Mouse (Mus musculus): ENCODE results near the gene Igsf8. TPM values are rescaled to one million over a fixed set of nuclear protein-coding genes. Genes with fewer than 3 reads are reported as not detected.
A peak's percentile ranks its signal among the peaks of the same experiment; 100 is the strongest.

Gene Igsf8
- polyA plus RNA-seq, 1 experiment from 2014 or later: 84.7 TPM

GRCm38 (mm10) chr1:172312768-172313561, 51.5 kb downstream of the Igsf8 start:
- WGBS: 12% methylated on average over 16 of the region's 16 CpGs
- H3K27ac ChIP-seq (ENCODE audit: low read depth, low read length): peak overlapping the region; percentile 89; the same call in 1 of the 2 replicates
- no peak for ATAC-seq
- H3K9ac ChIP-seq (ENCODE audit: low read depth, low read length): peak overlapping the region; percentile 85
- H3K4me3 ChIP-seq (ENCODE audit: low read length): peak overlapping the region; percentile 75
- no peaks in the 10 kb centered on the region for H3K9me3 ChIP-seq (ENCODE audit: control insufficient read depth, low read length)
- H3K4me2 ChIP-seq (ENCODE audit: low read length): peak overlapping the region; percentile 93
- H3K27me3 ChIP-seq (replicated peaks; ENCODE audit: control insufficient read depth, insufficient read depth, low read length): no peaks in the 10 kb centered on the region
- peaks cover 39% of the 10 kb centered on the region for H3K4me1 ChIP-seq (ENCODE audit: control insufficient read depth, insufficient read depth, low read depth, low read length)
- H3K36me3 ChIP-seq (ENCODE audit: control insufficient read depth, insufficient read depth, low read length): no peaks in the 10 kb centered on the region; the same call in 1 of the 2 replicates

- ATAC-seq: no peak
- no peak overlapping the region for H3K9ac ChIP-seq (ENCODE audit: low read depth, low read length)
- H3K36me3 ChIP-seq (ENCODE audit: control insufficient read depth, insufficient read depth, low read length): peaks cover 2% of the 10 kb centered on the region; the same call in 1 of the 2 replicates
- no peaks in the 10 kb centered on the region for H3K9me3 ChIP-seq (ENCODE audit: control insufficient read depth, low read length)
- no peak overlapping the region for H3K4me3 ChIP-seq (ENCODE audit: low read length)
- 53% methylated on average over 10 of the region's 10 CpGs for WGBS
- H3K27me3 ChIP-seq (replicated peaks; ENCODE audit: control insufficient read depth, insufficient read depth, low read length): no peaks in the 10 kb centered on the region
- H3K4me1 ChIP-seq (ENCODE audit: control insufficient read depth, insufficient read depth, low read depth, low read length): peaks cover 42% of the 10 kb centered on the region
- no peak overlapping the region for H3K27ac ChIP-seq (ENCODE audit: low read depth, low read length)
- H3K4me2 ChIP-seq (ENCODE audit: low read length): peak overlapping the region; percentile 93
Observed at GRCm38 (mm10) chr1:172313613-172314411, 52.4 kb downstream of the Igsf8 start.

- peak; percentile 1; the same call in 1 of the 2 replicates for ATAC-seq
- H3K36me3 ChIP-seq (ENCODE audit: control insufficient read depth, insufficient read depth, low read length): peaks cover 2% of the 10 kb centered on the region; the same call in 1 of the 2 replicates
- H3K4me3 ChIP-seq (ENCODE audit: low read length): no peak overlapping the region
- H3K9me3 ChIP-seq (ENCODE audit: control insufficient read depth, low read length): no peaks in the 10 kb centered on the region
- no peaks in the 10 kb centered on the region for H3K27me3 ChIP-seq (replicated peaks; ENCODE audit: control insufficient read depth, insufficient read depth, low read length)
- peak overlapping the region; percentile 42; the same call in 1 of the 2 replicates for H3K27ac ChIP-seq (ENCODE audit: low read depth, low read length)
- peak overlapping the region; percentile 23; the same call in 1 of the 2 replicates for H3K9ac ChIP-seq (ENCODE audit: low read depth, low read length)
- peak overlapping the region; percentile 27 for H3K4me2 ChIP-seq (ENCODE audit: low read length)
- peaks cover 35% of the 10 kb centered on the region for H3K4me1 ChIP-seq (ENCODE audit: control insufficient read depth, insufficient read depth, low read depth, low read length)
- WGBS: 22% methylated on average over 3 of the region's 3 CpGs
Observed at GRCm38 (mm10) chr1:172314911-172315310, 53.5 kb downstream of the Igsf8 start.

DNA sequence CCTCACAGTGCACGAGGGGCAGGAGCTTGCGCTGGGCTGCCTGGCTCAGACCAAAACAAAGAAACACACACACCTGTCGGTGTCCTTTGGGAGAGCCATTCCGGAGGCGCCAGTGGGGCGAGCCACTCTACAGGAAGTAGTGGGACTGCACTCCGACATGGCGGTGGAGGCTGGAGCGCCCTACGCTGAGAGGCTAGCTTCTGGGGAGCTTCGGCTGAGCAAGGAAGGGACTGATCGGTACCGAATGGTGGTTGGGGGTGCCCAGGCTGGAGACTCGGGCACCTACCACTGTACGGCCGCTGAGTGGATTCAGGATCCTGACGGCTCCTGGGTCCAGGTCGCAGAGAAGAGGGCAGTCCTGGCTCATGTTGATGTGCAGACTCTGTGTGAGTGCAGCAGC, 56.0 kb downstream of the Igsf8 start:
- Histone ChIP-seq H3K4me1 (ENCODE audit: control insufficient read depth, insufficient read depth, low read depth, low read length) (peaks cover 27% of the 10 kb centered on the region), H3K27ac (ENCODE audit: low read depth, low read length) (no peak overlapping the region), H3K36me3 (ENCODE audit: control insufficient read depth, insufficient read depth, low read length) (peaks cover 2% of the 10 kb centered on the region; the same call in 1 of the 2 replicates), H3K4me2 (ENCODE audit: low read length) (no peak overlapping the region), H3K9me3 (ENCODE audit: control insufficient read depth, low read length) (no peaks in the 10 kb centered on the region), H3K27me3 (replicated peaks; ENCODE audit: control insufficient read depth, insufficient read depth, low read length) (no peaks in the 10 kb centered on the region), H3K4me3 (ENCODE audit: low read length) (no peak overlapping the region), H3K9ac (ENCODE audit: low read depth, low read length) (no peak overlapping the region)
- 60% methylated on average over 18 of the region's 18 CpGs for WGBS
- no peak for ATAC-seq

GRCm38 (mm10) chr1:172317946-172318345, 56.5 kb downstream of the Igsf8 start:
- no peak overlapping the region for H3K4me3 ChIP-seq (ENCODE audit: low read length)
- H3K27ac ChIP-seq (ENCODE audit: low read depth, low read length): no peak overlapping the region
- peaks cover 2% of the 10 kb centered on the region; the same call in 1 of the 2 replicates for H3K36me3 ChIP-seq (ENCODE audit: control insufficient read depth, insufficient read depth, low read length)
- WGBS: 49% methylated on average over 15 of the region's 15 CpGs
- no peaks in the 10 kb centered on the region for H3K27me3 ChIP-seq (replicated peaks; ENCODE audit: control insufficient read depth, insufficient read depth, low read length)
- no peak overlapping the region for H3K4me2 ChIP-seq (ENCODE audit: low read length)
- no peak for ATAC-seq
- no peak overlapping the region for H3K9ac ChIP-seq (ENCODE audit: low read depth, low read length)
- H3K4me1 ChIP-seq (ENCODE audit: control insufficient read depth, insufficient read depth, low read depth, low read length): peaks cover 22% of the 10 kb centered on the region
- no peaks in the 10 kb centered on the region for H3K9me3 ChIP-seq (ENCODE audit: control insufficient read depth, low read length)

GRCm38 (mm10) chr1:172318424-172319035, 57.1 kb downstream of the Igsf8 start:
- Histone ChIP-seq H3K36me3 (ENCODE audit: control insufficient read depth, insufficient read depth, low read length) (peaks cover 2% of the 10 kb centered on the region; the same call in 1 of the 2 replicates), H3K27me3 (replicated peaks; ENCODE audit: control insufficient read depth, insufficient read depth, low read length) (no peaks in the 10 kb centered on the region), H3K27ac (ENCODE audit: low read depth, low read length) (no peak overlapping the region), H3K4me2 (ENCODE audit: low read length) (no peak overlapping the region), H3K4me1 (ENCODE audit: control insufficient read depth, insufficient read depth, low read depth, low read length) (peaks cover 18% of the 10 kb centered on the region; the same call in 1 of the 2 replicates), H3K4me3 (ENCODE audit: low read length) (no peak overlapping the region), H3K9me3 (ENCODE audit: control insufficient read depth, low read length) (no peaks in the 10 kb centered on the region), H3K9ac (ENCODE audit: low read depth, low read length) (0 out of 2 replicates have a peak overlapping the region, but pooled peaks have one; percentile 6)
- WGBS: 63% methylated on average over 19 of the region's 19 CpGs
- ATAC-seq: no peak

- Histone ChIP-seq H3K9me3 (ENCODE audit: control insufficient read depth, low read length) (no peaks in the 10 kb centered on the region), H3K9ac (ENCODE audit: low read depth, low read length) (no peak overlapping the region), H3K27ac (ENCODE audit: low read depth, low read length) (peak overlapping the region; percentile 2; the same call in 1 of the 2 replicates), H3K27me3 (replicated peaks; ENCODE audit: control insufficient read depth, insufficient read depth, low read length) (no peaks in the 10 kb centered on the region), H3K4me3 (ENCODE audit: low read length) (no peak overlapping the region), H3K36me3 (ENCODE audit: control insufficient read depth, insufficient read depth, low read length) (peaks cover 2% of the 10 kb centered on the region; the same call in 1 of the 2 replicates), H3K4me1 (ENCODE audit: control insufficient read depth, insufficient read depth, low read depth, low read length) (peaks cover 13% of the 10 kb centered on the region; the same call in 1 of the 2 replicates), H3K4me2 (ENCODE audit: low read length) (no peak overlapping the region)
- WGBS: 67% methylated on average over 7 of the region's 7 CpGs
- no peak for ATAC-seq
Observed at GRCm38 (mm10) chr1:172319346-172319745, 57.9 kb downstream of the Igsf8 start.

DNA sequence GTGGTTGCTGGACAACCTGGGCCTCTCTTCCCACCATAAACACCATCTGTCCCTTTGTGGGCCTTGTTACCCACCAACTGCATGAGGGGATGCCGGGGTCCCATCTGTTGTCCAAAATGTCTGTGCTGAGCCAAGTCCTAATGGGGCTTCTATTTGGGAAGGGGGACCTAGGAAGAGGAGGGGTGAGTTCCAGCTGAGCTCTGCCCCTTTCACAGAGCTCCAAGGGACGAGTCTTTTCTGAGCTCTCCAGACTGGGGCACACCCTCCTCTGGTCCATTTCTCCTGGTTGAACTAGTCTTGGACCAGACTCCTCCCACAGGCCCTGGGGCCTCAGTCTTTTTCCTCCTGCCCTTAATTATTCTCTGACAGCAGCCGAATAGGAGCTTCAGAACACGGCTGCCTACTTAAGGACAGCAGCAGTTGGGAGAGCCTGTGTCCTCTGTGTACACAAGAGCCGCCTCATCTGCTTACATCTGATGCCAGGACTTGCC, 58.5 kb downstream of the Igsf8 start:
- no peaks in the 10 kb centered on the region for H3K27me3 ChIP-seq (replicated peaks; ENCODE audit: control insufficient read depth, insufficient read depth, low read length)
- no peak overlapping the region for H3K9ac ChIP-seq (ENCODE audit: low read depth, low read length)
- H3K4me1 ChIP-seq (ENCODE audit: control insufficient read depth, insufficient read depth, low read depth, low read length): peaks cover 11% of the 10 kb centered on the region; the same call in 1 of the 2 replicates
- H3K4me2 ChIP-seq (ENCODE audit: low read length): no peak overlapping the region
- no peak overlapping the region for H3K4me3 ChIP-seq (ENCODE audit: low read length)
- ATAC-seq: peak; percentile 44
- peak overlapping the region; percentile 9; the same call in 1 of the 2 replicates for H3K27ac ChIP-seq (ENCODE audit: low read depth, low read length)
- 19% methylated on average over 5 of the region's 5 CpGs for WGBS
- H3K9me3 ChIP-seq (ENCODE audit: control insufficient read depth, low read length): no peaks in the 10 kb centered on the region
- peaks cover 2% of the 10 kb centered on the region; the same call in 1 of the 2 replicates for H3K36me3 ChIP-seq (ENCODE audit: control insufficient read depth, insufficient read depth, low read length)

Measured in hindbrain, embryonic 16.5 days (tissue).